30 mouse cellular contexts compared by ENCODE assay signal in genomic region chrX:120944556-120944955, GRCm38 (mm10).
"Had no signal": no experiment of that assay in that cellular context is flagged by ENCODE, and none has a peak within 500 bp of the region (broad histone marks: within the 10 kb centered on the region; RNA-seq: fewer than 3 reads in every experiment).

No protein-coding gene starts in this region.

- H3K4me3 ChIP-seq: heart, embryonic 10.5 days; heart, embryonic 12.5 days; heart, embryonic 13.5 days; heart, embryonic 15.5 days; hindbrain, embryonic 10.5 days; hindbrain, embryonic 12.5 days; hindbrain, embryonic 13.5 days; hindbrain, embryonic 15.5 days; intestine, embryonic 15.5 days; kidney, embryonic 15.5 days; layer of hippocampus, adult 2 months; left cerebral cortex, adult 2 months had no signal

- H3K27me3 ChIP-seq: heart, embryonic 12.5 days; heart, embryonic 13.5 days; heart, embryonic 15.5 days; hindbrain, embryonic 12.5 days; hindbrain, embryonic 13.5 days; hindbrain, embryonic 15.5 days; intestine, embryonic 15.5 days; kidney, embryonic 15.5 days had no signal

- DNase-seq: heart, postnatal 10 days; heart, postnatal 14 days; heart, postnatal 36 days; heart, postnatal 4 days; kidney, adult 11 months; kidney, adult 18-20 months; kidney, adult 2 months; kidney, adult 8-10 months; kidney, adult 9 months; kidney, postnatal 10 days; kidney, postnatal 14 days; kidney, postnatal 36 days; kidney, postnatal 4 days; layer of hippocampus, adult 9-11 months; layer of hippocampus, postnatal 36 days had no signal

- H3K36me3 ChIP-seq: heart, embryonic 10.5 days; heart, embryonic 12.5 days; heart, embryonic 13.5 days; heart, embryonic 15.5 days; hindbrain, embryonic 10.5 days; hindbrain, embryonic 12.5 days; hindbrain, embryonic 13.5 days; hindbrain, embryonic 15.5 days; intestine, embryonic 15.5 days; kidney, embryonic 15.5 days had no signal

- H3K27ac ChIP-seq: heart, embryonic 10.5 days; heart, embryonic 13.5 days; heart, embryonic 15.5 days; hindbrain, embryonic 10.5 days; hindbrain, embryonic 12.5 days; hindbrain, embryonic 13.5 days; hindbrain, embryonic 14.5 days; hindbrain, embryonic 15.5 days; hindbrain, postnatal 0 days; intestine, embryonic 15.5 days; kidney, embryonic 15.5 days; kidney, postnatal 0 days; layer of hippocampus, adult 2 months; left cerebral cortex, adult 2 months had no signal

- H3K9ac ChIP-seq: heart, embryonic 12.5 days; heart, embryonic 13.5 days; heart, embryonic 15.5 days; hindbrain, embryonic 12.5 days; hindbrain, embryonic 13.5 days; hindbrain, embryonic 14.5 days; hindbrain, embryonic 15.5 days; intestine, embryonic 15.5 days; kidney, embryonic 15.5 days had no signal

- H3K9me3 ChIP-seq: heart, embryonic 10.5 days; heart, embryonic 12.5 days; heart, embryonic 13.5 days; heart, embryonic 15.5 days; hindbrain, embryonic 10.5 days; hindbrain, embryonic 12.5 days; hindbrain, embryonic 13.5 days; hindbrain, embryonic 15.5 days; intestine, embryonic 15.5 days; kidney, embryonic 15.5 days had no signal

- H3K4me1 ChIP-seq: heart, embryonic 10.5 days; heart, embryonic 12.5 days; heart, embryonic 13.5 days; heart, embryonic 15.5 days; hindbrain, embryonic 10.5 days; hindbrain, embryonic 12.5 days; hindbrain, embryonic 13.5 days; hindbrain, embryonic 15.5 days; intestine, embryonic 15.5 days; kidney, embryonic 15.5 days had no signal
